Mouse (Mus musculus) erythroblast, adult 5-6 weeks (primary cell): Measurements from ENCODE around the gene Btrc. TPM values are rescaled to one million over a fixed set of nuclear protein-coding genes. Genes with fewer than 3 reads are reported as not detected.

Source experiments
- ATAC-seq: replicated peaks from 2 replicates; pipeline ENCODE4 v1.8.0; 2016; ENCODE audit warnings: moderate number of reproducible peaks, mild to moderate bottlenecking, moderate TSS enrichment, inconsistent platforms; ENCODE audit not compliant: poor library complexity, low FRiP score, severe bottlenecking
- total RNA-seq, 2 experiments: library from RNA; stranded (forward) in 1 of 2; stranded (reverse) in 1 of 2; fragments of 150-400 nt in 1 of 2; fragments of 200-764, 138-1000 nt in 1 of 2; gene quantifications; 2 replicates each; pipeline versions ENCODE4 v1.2.3 to v1.2.4; 2015 to 2017; ENCODE audit warnings: low replicate concordance in 2 of 2

Btrc gene
- total RNA-seq, 2 experiments from 2014 or later = 357 to 645 TPM

GRCm38 (mm10) chr19:45417601-45418000, 54.1 kb downstream of the Btrc start:
- no peak for ATAC-seq

GRCm38 (mm10) chr19:45422276-45422675, 58.7 kb downstream of the Btrc start:
- ATAC-seq = no peak

- ATAC-seq = no peak
These were observed 64.6 kb downstream of the Btrc start for GRCm38 (mm10) chr19:45428146-45428545.

- ATAC-seq = no peak
These were observed 67.6 kb downstream of the Btrc start for GRCm38 (mm10) chr19:45430971-45431633.

- ATAC-seq = no peak
These were observed 68.8 kb downstream of the Btrc start for GRCm38 (mm10) chr19:45432351-45432750.

- ATAC-seq = peak; percentile 98
These were observed 72.5 kb downstream of the Btrc start for GRCm38 (mm10) chr19:45436019-45436418.

GRCm38 (mm10) chr19:45437175-45437574, 73.6 kb downstream of the Btrc start:
- ATAC-seq = no peak

- no peak for ATAC-seq
These were observed 74.7 kb downstream of the Btrc start for GRCm38 (mm10) chr19:45438191-45438590.

- ATAC-seq = no peak
These were observed 75.7 kb downstream of the Btrc start for GRCm38 (mm10) chr19:45438928-45439846.

GRCm38 (mm10) chr19:45440554-45441175, 77.1 kb downstream of the Btrc start:
- ATAC-seq = no peak

- no peak for ATAC-seq
These were observed 78.2 kb downstream of the Btrc start for GRCm38 (mm10) chr19:45441717-45442116.

GRCm38 (mm10) chr19:45445253-45445933, 81.9 kb downstream of the Btrc start:
- peak; percentile 87 for ATAC-seq

- ATAC-seq = peak; percentile 30
These were observed 83.1 kb downstream of the Btrc start for GRCm38 (mm10) chr19:45446631-45447030.

- no peak for ATAC-seq
These were observed 83.7 kb downstream of the Btrc start for GRCm38 (mm10) chr19:45447222-45447621.

- ATAC-seq = no peak
These were observed 84.4 kb downstream of the Btrc start for GRCm38 (mm10) chr19:45447886-45448285.

- no peak for ATAC-seq
These were observed 90.9 kb downstream of the Btrc start for GRCm38 (mm10) chr19:45454391-45454790.

- no peak for ATAC-seq
These were observed 93.4 kb downstream of the Btrc start for GRCm38 (mm10) chr19:45456896-45457295.

GRCm38 (mm10) chr19:45458702-45459101, 95.2 kb downstream of the Btrc start:
- ATAC-seq = no peak

- ATAC-seq = no peak
These were observed 96.6 kb downstream of the Btrc start for GRCm38 (mm10) chr19:45459931-45460665.
